Mouse (Mus musculus) neural tube, embryonic 15.5 days (tissue): ENCODE results near the gene Gm14698. TPM values are rescaled to one million over a fixed set of nuclear protein-coding genes. Genes with fewer than 3 reads are reported as not detected.
"Not testable (repeated sequence)": the region's sequence is repeated elsewhere in the genome, so short reads cannot be mapped to it uniquely, and the experiment has no call there.

Source experiments
- ATAC-seq: fragments of 200-750 bp; cut with Nextera tagmentation; 2 replicates; pipeline ENCODE4 v1.8.0; 2017; ENCODE audit warnings: mild to moderate bottlenecking, moderate TSS enrichment, moderate library complexity; ENCODE audit not compliant: low FRiP score
- H3K27ac ChIP-seq: fragments of 300-500 bp; sonication (generic); replicated peaks from 2 replicates; pipeline ENCODE4 v1.5.1; 2015; ENCODE audit warnings: mild to moderate bottlenecking, inconsistent platforms
- H3K27me3 ChIP-seq: fragments of 300-500 bp; sonication (generic); replicated peaks from 2 replicates; pipeline ENCODE4 v1.6.1; 2015; ENCODE audit warnings: inconsistent platforms
- H3K36me3 ChIP-seq: fragments of 300-500 bp; sonication (generic); 2 replicates; pipeline ENCODE4 v1.6.1; 2015; ENCODE audit warnings: inconsistent platforms
- H3K4me1 ChIP-seq: fragments of 300-500 bp; sonication (generic); 2 replicates; pipeline ENCODE4 v1.6.1; 2015; ENCODE audit warnings: inconsistent platforms
- H3K4me2 ChIP-seq: fragments of 300-500 bp; sonication (generic); 2 replicates; pipeline ENCODE4 v1.6.1; 2015; ENCODE audit warnings: inconsistent platforms, mild to moderate bottlenecking, moderate library complexity
- H3K4me3 ChIP-seq: fragments of 300-500 bp; sonication (generic); replicated peaks from 2 replicates; pipeline ENCODE4 v1.5.1; 2015; ENCODE audit warnings: mild to moderate bottlenecking, inconsistent platforms
- H3K9ac ChIP-seq: fragments of 300-500 bp; sonication (generic); replicated peaks from 2 replicates; pipeline ENCODE4 v1.6.1; 2015; ENCODE audit warnings: mild to moderate bottlenecking, inconsistent platforms
- H3K9me3 ChIP-seq: fragments of 300-500 bp; sonication (generic); replicated peaks from 2 replicates; pipeline ENCODE4 v1.6.1; 2016; ENCODE audit warnings: inconsistent platforms
- WGBS: fragments of 180-500 bp; shearing (Covaris S2); methylation state at CpG from one replicate; pipeline ENCODE4 v1.1.7; 2015; ENCODE audit warnings: mixed read lengths; 5-methylcytosine and 5-hydroxymethylcytosine counted together
- polyA plus RNA-seq: library from polyadenylated mRNA; unstranded; fragments of >200 nt; fragmentation: Nextera tagmentation; extraction: Ambion mirVana; gene quantifications from 2 replicates; pipeline ENCODE4 v1.2.1, GENCODE M21; 2015

Gene Gm14698
- 2.4 and 2.9 TPM in 2 replicates for polyA plus RNA-seq

DNA sequence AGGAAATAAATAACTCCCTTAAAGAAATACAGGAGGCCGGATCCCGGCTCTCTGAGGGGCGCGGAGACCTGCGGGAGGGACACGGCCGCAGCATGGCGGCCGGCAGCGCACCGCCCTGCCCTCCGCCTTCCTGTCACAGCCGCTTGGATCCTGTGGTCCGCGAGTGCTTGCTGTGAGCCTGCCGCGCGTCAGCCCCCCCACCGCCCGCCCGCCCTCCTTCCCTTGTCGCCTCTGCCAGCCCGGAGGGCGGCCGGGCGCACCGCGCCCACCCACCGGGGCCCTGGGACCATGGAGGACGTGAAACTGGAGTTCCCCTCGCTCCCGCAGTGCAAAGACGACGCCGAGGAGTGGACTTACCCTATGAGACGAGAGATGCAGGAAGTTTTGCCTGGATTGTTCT is at the start of gene Gm14698:
TSS of gene Gm14698 (plus strand) at position 35 of the 400 bp plus-strand sequence.
- not testable (repeated sequence) for H3K27ac ChIP-seq, H3K4me1 ChIP-seq, H3K36me3 ChIP-seq, H3K9ac ChIP-seq, H3K9me3 ChIP-seq, H3K27me3 ChIP-seq
- WGBS: 25% methylated on average over 19 of the region's 36 CpGs
- ATAC-seq: peak; percentile 88
- H3K4me2 ChIP-seq: peak within 1 kb of the TSS; percentile 50
- H3K4me3 ChIP-seq: peak within 1 kb of the TSS; percentile 34

DNA sequence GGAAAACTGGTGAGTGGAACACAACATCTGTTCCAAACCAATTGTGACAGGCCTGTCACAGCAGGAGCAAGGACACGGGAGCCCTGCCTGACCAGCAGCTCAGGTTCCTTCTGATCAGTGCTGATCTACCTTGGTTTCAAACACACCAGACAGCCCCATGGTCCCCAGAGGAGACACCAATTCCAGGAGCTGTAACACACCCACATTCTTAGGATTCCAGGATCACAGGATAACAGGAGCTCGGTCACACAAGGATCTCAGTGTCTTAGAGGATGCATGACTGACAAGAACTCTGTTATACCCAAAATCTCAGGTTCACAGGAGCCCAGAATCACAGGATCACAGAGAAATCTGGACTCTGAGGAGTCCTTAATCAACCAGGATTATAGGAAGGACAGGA is 444 bp upstream of the Gm14698 start:
- H3K9me3 ChIP-seq, H3K27me3 ChIP-seq, ATAC-seq, H3K36me3 ChIP-seq, H3K4me1 ChIP-seq, H3K9ac ChIP-seq, H3K27ac ChIP-seq: not testable (repeated sequence)
- peak overlapping the region; percentile 34; the same call in 1 of the 2 replicates for H3K4me3 ChIP-seq
- WGBS: 41% methylated on average over 2 of the region's 2 CpGs
- peak overlapping the region; percentile 50 for H3K4me2 ChIP-seq

DNA sequence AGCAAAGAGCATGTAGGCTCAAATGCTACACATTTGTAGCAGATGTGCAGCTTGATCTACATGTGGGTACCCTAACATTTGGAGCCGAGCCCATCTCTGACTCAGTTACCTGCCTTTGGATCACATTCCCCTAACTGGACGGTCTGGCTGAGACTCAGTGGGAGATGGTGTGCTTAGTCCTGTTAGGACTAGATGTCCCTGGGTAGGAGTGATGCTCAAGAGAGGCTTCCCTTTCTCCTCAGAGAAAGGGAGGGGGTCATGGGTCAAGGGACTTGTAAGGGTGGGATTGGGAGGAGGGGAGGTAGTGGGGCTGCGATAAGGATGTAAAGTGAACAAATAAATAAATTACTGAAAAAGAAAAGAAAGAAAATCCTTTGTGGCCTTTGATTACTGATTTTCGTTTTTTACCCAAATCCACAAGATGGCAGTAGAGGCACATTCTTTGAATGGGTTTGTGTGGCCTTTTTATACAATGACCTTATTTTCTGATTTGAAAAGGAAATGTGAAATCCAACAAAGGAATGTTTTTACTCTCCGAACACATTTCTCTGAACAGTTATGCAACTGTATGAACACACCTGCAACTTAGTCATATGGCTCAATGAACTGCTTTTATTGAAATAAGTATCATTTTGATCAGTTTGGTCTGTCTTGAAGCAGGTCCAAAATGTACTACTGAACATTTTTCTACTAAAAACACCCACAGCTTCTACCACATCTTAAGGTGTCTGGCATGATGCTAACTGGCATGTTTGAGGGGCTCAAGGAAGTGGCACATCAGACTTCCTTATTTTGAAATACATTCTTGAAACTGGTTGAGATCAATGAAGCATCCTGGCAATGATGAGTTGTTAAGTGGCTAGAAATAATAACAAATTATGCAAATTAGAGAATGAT is 18.9 kb downstream of the Gm14698 start:
- no peaks in the 10 kb centered on the region for H3K36me3 ChIP-seq
- H3K9ac ChIP-seq: no peak overlapping the region
- 24% methylated on average over 5 of the region's 5 CpGs for WGBS
- H3K9me3 ChIP-seq: no peaks in the 10 kb centered on the region
- no peak overlapping the region for H3K4me2 ChIP-seq
- H3K4me3 ChIP-seq: no peak overlapping the region
- no peak overlapping the region for H3K27ac ChIP-seq
- no peaks in the 10 kb centered on the region for H3K4me1 ChIP-seq
- peak; percentile 45; the same call in 1 of the 2 replicates for ATAC-seq
- H3K27me3 ChIP-seq: no peaks in the 10 kb centered on the region

DNA sequence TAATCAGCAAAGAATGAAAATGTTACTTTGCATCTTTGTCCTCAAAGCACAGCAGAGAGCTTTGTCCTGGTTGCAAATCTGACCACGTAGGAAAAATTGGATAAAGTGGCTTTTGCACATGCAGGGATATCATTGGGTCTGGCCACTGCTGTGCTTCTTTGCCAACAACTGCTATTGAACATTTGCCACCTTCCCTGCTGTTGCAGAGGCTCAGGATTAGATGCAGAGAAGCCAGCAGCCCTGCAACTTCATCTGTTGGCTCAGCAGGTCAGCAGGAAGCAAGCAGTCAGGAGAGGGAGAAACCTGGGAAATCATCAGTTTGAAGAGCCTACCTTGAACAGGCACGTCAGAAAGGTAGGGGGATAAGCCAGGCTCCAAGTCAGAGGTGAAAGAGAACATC is 44.3 kb downstream of the Gm14698 start:
- Histone ChIP-seq H3K4me1 (no peaks in the 10 kb centered on the region), H3K36me3 (no peaks in the 10 kb centered on the region), H3K27me3 (no peaks in the 10 kb centered on the region), H3K9ac (no peak overlapping the region), H3K4me2 (no peak overlapping the region), H3K27ac (no peak overlapping the region), H3K9me3 (no peaks in the 10 kb centered on the region), H3K4me3 (no peak overlapping the region)
- ATAC-seq: no peak
- WGBS: 55% methylated on average over 2 of the region's 2 CpGs

Other genes with a start within 250 kb of the Gm14698 start
- gene Fmr1, start 142.6 kb upstream of the Gm14698 start, polyA plus RNA-seq: 45.5 and 47.1 TPM in 2 replicates
- gene Fmr1nb, start 59.3 kb upstream of the Gm14698 start, polyA plus RNA-seq: 0.32 TPM in 1 of 2 replicates, not detected in the other
- gene Gm6812, start 72.0 kb downstream of the Gm14698 start, polyA plus RNA-seq: not detected in 2 replicates